Comparison of ENCODE assay signal across 33 mouse cellular contexts in genomic region chr2:35103558-35103957, GRCm38 (mm10). TPM values are rescaled to one million over a fixed set of nuclear protein-coding genes. Genes with fewer than 3 reads are reported as not detected.
DNase-seq lines count a peak whose midpoint lies in the region; ATAC-seq and TF ChIP-seq lines count a peak whose summit lies in the region.
"Had no signal": no experiment of that assay in that cellular context is flagged by ENCODE, and none has a peak within 500 bp of the region (broad histone marks: within the 10 kb centered on the region; RNA-seq: fewer than 3 reads in every experiment).

No protein-coding gene starts in this region.

- WGBS in kidney, embryonic 16.5 days = 30% methylated on average over 5 of the region's 5 CpGs
- WGBS in liver, embryonic 12.5 days (ENCODE audit: insufficient replicate concordance) = 61% methylated on average over 5 of the region's 5 CpGs
- 66% methylated on average over 5 of the region's 5 CpGs for WGBS in liver, embryonic 15.5 days (ENCODE audit: insufficient replicate concordance)
- 77% methylated on average over 5 of the region's 5 CpGs for WGBS in intestine, postnatal 0 days

- H3K4me3 ChIP-seq in kidney, embryonic 16.5 days (ENCODE audit: low read length) = no peak overlapping the region
- H3K4me3 ChIP-seq in liver, embryonic 12.5 days = no peak overlapping the region
- no peak overlapping the region for H3K4me3 ChIP-seq in liver, embryonic 15.5 days (replicated peaks)
- H3K4me3 ChIP-seq in intestine, postnatal 0 days (ENCODE audit: low read depth, low read length) = no peak overlapping the region
- H3K4me3 ChIP-seq: embryonic facial prominence, embryonic 10.5 days; embryonic facial prominence, embryonic 13.5 days; erythroblast, embryonic 14.5 days; forebrain, embryonic 12.5 days; forebrain, embryonic 15.5 days; heart, adult 2 months; heart, embryonic 10.5 days; heart, embryonic 13.5 days had no signal

- no peak for ATAC-seq in kidney, embryonic 16.5 days (ENCODE audit: low FRiP score, low TSS enrichment)
- ATAC-seq in liver, embryonic 12.5 days = peak; percentile 37; the same call in 1 of the 2 replicates
- ATAC-seq in liver, embryonic 15.5 days (ENCODE audit: insufficient read depth) = peak; percentile 56
- no peak for ATAC-seq in intestine, postnatal 0 days
- ATAC-seq: forebrain, embryonic 15.5 days; hindbrain, postnatal 0 days; Patski had no signal

- DNase-seq in kidney, adult 18-20 months = no peak
- peak; percentile 58 for DNase-seq in yolk sac, embryonic 10.5 days (ENCODE audit: low spot score)
- DNase-seq in neural tube, embryonic 10.5 days (ENCODE audit: extremely low spot score, low spot score) = no peak
- DNase-seq in T-cell, adult 2 months (ENCODE audit: low spot score) = no peak
- DNase-seq: adrenal gland, adult 8-10 months; adrenal gland, postnatal 25 days; B cell, adult 2 months; cerebellum, adult 11-12 months; cerebellum, adult 9-10 months; cerebellum, postnatal 14 days; embryo, embryonic 11 days; gastrocnemius, postnatal 10 days; gastrocnemius, postnatal 36 days; heart, adult 2 months; heart, postnatal 14 days; heart, postnatal 4 days had no signal

- no peak overlapping the region for H3K9ac ChIP-seq in kidney, embryonic 16.5 days (replicated peaks; ENCODE audit: low read length)
- H3K9ac ChIP-seq in liver, embryonic 12.5 days = no peak overlapping the region
- H3K9ac ChIP-seq in liver, embryonic 15.5 days = no peak overlapping the region
- H3K9ac ChIP-seq in intestine, postnatal 0 days (ENCODE audit: low read depth, low read length) = no peak overlapping the region
- H3K9ac ChIP-seq: embryonic facial prominence, embryonic 13.5 days; forebrain, embryonic 12.5 days; forebrain, embryonic 15.5 days; heart, embryonic 13.5 days; hindbrain, embryonic 14.5 days had no signal

- H3K4me1 ChIP-seq in kidney, embryonic 16.5 days (ENCODE audit: insufficient read depth, low read length) = no peaks in the 10 kb centered on the region
- H3K4me1 ChIP-seq in liver, embryonic 12.5 days = peaks cover 6% of the 10 kb centered on the region
- H3K4me1 ChIP-seq in liver, embryonic 15.5 days (replicated peaks) = peaks cover 25% of the 10 kb centered on the region
- no peaks in the 10 kb centered on the region for H3K4me1 ChIP-seq in intestine, postnatal 0 days (replicated peaks; ENCODE audit: control insufficient read depth, insufficient read depth, low read length)
- H3K4me1 ChIP-seq: embryonic facial prominence, embryonic 13.5 days; forebrain, embryonic 15.5 days had no signal

- no peak overlapping the region for H3K4me2 ChIP-seq in kidney, embryonic 16.5 days (replicated peaks; ENCODE audit: low read depth, low read length)
- no peak overlapping the region for H3K4me2 ChIP-seq in liver, embryonic 12.5 days
- no peak overlapping the region for H3K4me2 ChIP-seq in liver, embryonic 15.5 days
- no peak overlapping the region for H3K4me2 ChIP-seq in intestine, postnatal 0 days (replicated peaks; ENCODE audit: low read depth)
- H3K4me2 ChIP-seq: embryonic facial prominence, embryonic 13.5 days; forebrain, embryonic 12.5 days; forebrain, embryonic 15.5 days; heart, embryonic 13.5 days; hindbrain, embryonic 14.5 days had no signal

- H3K27ac ChIP-seq in kidney, embryonic 16.5 days (ENCODE audit: low read length) = peak overlapping the region; percentile 31; the same call in 1 of the 2 replicates
- H3K27ac ChIP-seq in liver, embryonic 12.5 days = peak overlapping the region; percentile 57; the same call in 1 of the 2 replicates
- H3K27ac ChIP-seq in liver, embryonic 15.5 days (replicated peaks) = peak overlapping the region; percentile 71
- no peak overlapping the region for H3K27ac ChIP-seq in intestine, postnatal 0 days (ENCODE audit: low read depth, low read length)
- H3K27ac ChIP-seq: embryonic facial prominence, embryonic 10.5 days; embryonic facial prominence, embryonic 13.5 days; forebrain, embryonic 12.5 days; forebrain, embryonic 15.5 days; heart, adult 2 months; heart, embryonic 10.5 days; heart, embryonic 13.5 days; hindbrain, embryonic 14.5 days; hindbrain, postnatal 0 days had no signal

- no peaks in the 10 kb centered on the region for H3K9me3 ChIP-seq in kidney, embryonic 16.5 days (ENCODE audit: low read length)
- no peaks in the 10 kb centered on the region for H3K9me3 ChIP-seq in liver, embryonic 12.5 days (replicated peaks)
- no peaks in the 10 kb centered on the region for H3K9me3 ChIP-seq in liver, embryonic 15.5 days (replicated peaks)
- H3K9me3 ChIP-seq in intestine, postnatal 0 days (ENCODE audit: control insufficient read depth) = no peaks in the 10 kb centered on the region
- H3K9me3 ChIP-seq: embryonic facial prominence, embryonic 10.5 days; embryonic facial prominence, embryonic 13.5 days; forebrain, embryonic 12.5 days; forebrain, embryonic 15.5 days; G1E; heart, embryonic 10.5 days; heart, embryonic 13.5 days had no signal

- H3K27me3 ChIP-seq in kidney, embryonic 16.5 days (ENCODE audit: insufficient read depth, low read length) = no peaks in the 10 kb centered on the region
- H3K27me3 ChIP-seq in liver, embryonic 12.5 days (replicated peaks) = no peaks in the 10 kb centered on the region
- H3K27me3 ChIP-seq in liver, embryonic 15.5 days = no peaks in the 10 kb centered on the region
- no peaks in the 10 kb centered on the region for H3K27me3 ChIP-seq in intestine, postnatal 0 days (replicated peaks; ENCODE audit: control insufficient read depth, insufficient read depth, low read length)
- H3K27me3 ChIP-seq: CH12.LX; embryonic facial prominence, embryonic 13.5 days; forebrain, embryonic 12.5 days; forebrain, embryonic 15.5 days; heart, embryonic 13.5 days had no signal

- H3K36me3 ChIP-seq in kidney, embryonic 16.5 days (ENCODE audit: insufficient read depth, low read length) = no peaks in the 10 kb centered on the region
- no peaks in the 10 kb centered on the region for H3K36me3 ChIP-seq in liver, embryonic 12.5 days
- H3K36me3 ChIP-seq in liver, embryonic 15.5 days (replicated peaks) = no peaks in the 10 kb centered on the region
- H3K36me3 ChIP-seq in intestine, postnatal 0 days (ENCODE audit: control insufficient read depth, insufficient read depth) = no peaks in the 10 kb centered on the region
- H3K36me3 ChIP-seq: embryonic facial prominence, embryonic 10.5 days; embryonic facial prominence, embryonic 13.5 days; forebrain, embryonic 12.5 days; forebrain, embryonic 15.5 days; G1E; heart, embryonic 10.5 days; heart, embryonic 13.5 days had no signal

- TF ChIP-seq CTCF in intestine, postnatal 0 days (IDR thresholded peaks at IDR 0.05; ENCODE audit: low read depth) = no peak

RNA-seq across cellular contexts. Expression of gene AI182371, which starts 2.2 kb away (rescaled TPM):
- 0.46 and 0.50 TPM in 2 replicates for polyA plus RNA-seq in kidney, embryonic 16.5 days (2015; fragmentation: Nextera tagmentation; extraction: Ambion mirVana)
- 5.3 and 5.5 TPM in 2 replicates for polyA plus RNA-seq in liver, embryonic 12.5 days (2016; fragmentation: Nextera tagmentation; extraction: Ambion mirVana)
- 35.9 and 43.1 TPM in 2 replicates for polyA plus RNA-seq in liver, embryonic 15.5 days (2015; fragmentation: Nextera tagmentation; extraction: Ambion mirVana)
- 0.20 and 0.31 TPM in 2 replicates for polyA plus RNA-seq in intestine, postnatal 0 days (2015; fragmentation: Nextera tagmentation; extraction: Ambion mirVana)
- polyA plus RNA-seq: erythroblast, embryonic 14.5 days; hindbrain, embryonic 11.5 days had no signal

RNA-seq across cellular contexts. Expression of gene Cntrl, which starts 5.7 kb away (rescaled TPM):
- 21.2 and 25.2 TPM in 2 replicates for polyA plus RNA-seq in kidney, embryonic 16.5 days (2015; fragmentation: Nextera tagmentation; extraction: Ambion mirVana)
- 10.9 and 12.7 TPM in 2 replicates for polyA plus RNA-seq in liver, embryonic 12.5 days (2016; fragmentation: Nextera tagmentation; extraction: Ambion mirVana)
- polyA plus RNA-seq in liver, embryonic 15.5 days (2015; fragmentation: Nextera tagmentation; extraction: Ambion mirVana) = 8.5 and 8.6 TPM in 2 replicates
- polyA plus RNA-seq in intestine, postnatal 0 days (2015; fragmentation: Nextera tagmentation; extraction: Ambion mirVana) = 9.8 and 11.3 TPM in 2 replicates

RNA-seq across cellular contexts. Expression of gene Hc, which starts 42.3 kb away (rescaled TPM):
- polyA plus RNA-seq in kidney, embryonic 16.5 days (2015; fragmentation: Nextera tagmentation; extraction: Ambion mirVana) = 0.37 and 0.45 TPM in 2 replicates
- polyA plus RNA-seq in liver, embryonic 12.5 days (2016; fragmentation: Nextera tagmentation; extraction: Ambion mirVana) = 14.2 and 16.0 TPM in 2 replicates
- 43.9 and 55.8 TPM in 2 replicates for polyA plus RNA-seq in liver, embryonic 15.5 days (2015; fragmentation: Nextera tagmentation; extraction: Ambion mirVana)
- polyA plus RNA-seq in intestine, postnatal 0 days (2015; fragmentation: Nextera tagmentation; extraction: Ambion mirVana) = 0.14 and 0.20 TPM in 2 replicates
- polyA plus RNA-seq: embryonic facial prominence, embryonic 13.5 days; erythroblast, embryonic 14.5 days; G1E; Patski had no signal

Comparison
In these comparisons a context has a peak if more than half of its experiments do, and no peak if none do; other contexts are left out.
1. ATAC-seq: peak in liver, embryonic 12.5 days (single experiment) and liver, embryonic 15.5 days (single experiment); none in kidney, embryonic 16.5 days (single experiment) and intestine, postnatal 0 days (single experiment).
2. RNA of gene Hc, which starts 42.3 kb away (polyA plus RNA-seq): 43.9 to 55.8 TPM in liver, embryonic 15.5 days and 14.2 to 16.0 TPM in liver, embryonic 12.5 days; 0.37 to 0.45 TPM in kidney, embryonic 16.5 days and 0.14 to 0.20 TPM in intestine, postnatal 0 days; every median in the first group is over 10 times any median in the second.